Mouse (Mus musculus) liver, embryonic 14.5 days (tissue): ENCODE measurements at regions not wholly inside any gene's neighbourhood (a gene's known extent, or its start where the extent isn't known, plus 50 kb on each side); places are given as distances from the start of the nearest gene placed in this dataset.

Source experiments
- ATAC-seq: fragments of 200-750 bp; cut with Nextera tagmentation; 2 replicates; pipeline ENCODE4 v1.8.0; 2017; ENCODE audit warnings: moderate number of reproducible peaks, mild to moderate bottlenecking, moderate library complexity; ENCODE audit not compliant: insufficient read depth
- DNase-seq, 3 experiments: peaks; one replicate each; pipeline ENCODE4 v3.0.0-alpha.2; 2012 to 2013; ENCODE audit warnings: low read depth in 3 of 3, low spot score in 3 of 3
- H3K27ac ChIP-seq: fragments of 300-500 bp; sonication (generic); 2 replicates; pipeline ENCODE4 v1.5.1; 2014; ENCODE audit warnings: moderate library complexity, mild to moderate bottlenecking, control low read depth, inconsistent platforms
- H3K27me3 ChIP-seq: fragments of 300-500 bp; sonication (generic); 2 replicates; pipeline ENCODE4 v1.6.1; 2014; ENCODE audit warnings: mild to moderate bottlenecking, low read length, moderate library complexity; ENCODE audit not compliant: control insufficient read depth, insufficient read depth
- H3K36me3 ChIP-seq: fragments of 300-500 bp; sonication (generic); replicated peaks from 2 replicates; pipeline ENCODE4 v1.6.1; 2014; ENCODE audit warnings: low read depth; ENCODE audit not compliant: control insufficient read depth, insufficient read depth
- H3K4me1 ChIP-seq, 2 experiments: fragments of 200-500 bp in 1 of 2; fragments of 300-500 bp in 1 of 2; sonication (generic) in 1 of 2; replicated peaks; 2 replicates each; pipeline ENCODE4 v1.6.1; 2012 to 2014; ENCODE audit warnings: antibody characterized with exemption in 1 of 2, inconsistent platforms in 1 of 2, low read length in 1 of 2; ENCODE audit not compliant: control insufficient read depth in 2 of 2, insufficient read depth in 2 of 2
- H3K4me2 ChIP-seq: fragments of 300-500 bp; sonication (generic); 2 replicates; pipeline ENCODE4 v1.6.1; 2014; ENCODE audit warnings: low read depth, mild to moderate bottlenecking, control low read depth, moderate library complexity
- H3K4me3 ChIP-seq, 2 experiments: fragments of 200-500 bp in 1 of 2; fragments of 300-500 bp in 1 of 2; sonication (generic) in 1 of 2; 2 replicates each; pipeline ENCODE4 v1.5.1; 2012 to 2014; ENCODE audit warnings: low read depth in 2 of 2, low read length in 2 of 2, mild to moderate bottlenecking in 2 of 2, control low read depth in 1 of 2, inconsistent platforms in 1 of 2, moderate library complexity in 1 of 2; ENCODE audit not compliant: insufficient read depth in 1 of 2
- H3K9ac ChIP-seq: fragments of 300-500 bp; sonication (generic); replicated peaks from 2 replicates; pipeline ENCODE4 v1.6.1; 2014; ENCODE audit warnings: mild to moderate bottlenecking, control low read depth, moderate library complexity
- H3K9me3 ChIP-seq: fragments of 300-500 bp; sonication (generic); 2 replicates; pipeline ENCODE4 v1.6.1; 2016; ENCODE audit warnings: low read length, mixed read lengths; ENCODE audit not compliant: control insufficient read depth
- CTCF ChIP-seq: IDR thresholded peaks from 2 replicates; pipeline ENCODE4 v1.5.1; 2016; ENCODE audit warnings: antibody characterized with exemption, low read depth, control low read depth
- EP300 ChIP-seq: IDR thresholded peaks from 2 replicates; pipeline ENCODE4 v1.6.1; 2016; ENCODE audit warnings: antibody characterized with exemption, low read depth
- WGBS: fragments of 180-500 bp; shearing (Covaris S2); extraction: QIAGEN DNeasy Blood & Tissue Kit; methylation state at CpG from one replicate; pipeline ENCODE4 v1.1.7; 2014; ENCODE audit not compliant: insufficient replicate concordance; 5-methylcytosine and 5-hydroxymethylcytosine counted together

DNA sequence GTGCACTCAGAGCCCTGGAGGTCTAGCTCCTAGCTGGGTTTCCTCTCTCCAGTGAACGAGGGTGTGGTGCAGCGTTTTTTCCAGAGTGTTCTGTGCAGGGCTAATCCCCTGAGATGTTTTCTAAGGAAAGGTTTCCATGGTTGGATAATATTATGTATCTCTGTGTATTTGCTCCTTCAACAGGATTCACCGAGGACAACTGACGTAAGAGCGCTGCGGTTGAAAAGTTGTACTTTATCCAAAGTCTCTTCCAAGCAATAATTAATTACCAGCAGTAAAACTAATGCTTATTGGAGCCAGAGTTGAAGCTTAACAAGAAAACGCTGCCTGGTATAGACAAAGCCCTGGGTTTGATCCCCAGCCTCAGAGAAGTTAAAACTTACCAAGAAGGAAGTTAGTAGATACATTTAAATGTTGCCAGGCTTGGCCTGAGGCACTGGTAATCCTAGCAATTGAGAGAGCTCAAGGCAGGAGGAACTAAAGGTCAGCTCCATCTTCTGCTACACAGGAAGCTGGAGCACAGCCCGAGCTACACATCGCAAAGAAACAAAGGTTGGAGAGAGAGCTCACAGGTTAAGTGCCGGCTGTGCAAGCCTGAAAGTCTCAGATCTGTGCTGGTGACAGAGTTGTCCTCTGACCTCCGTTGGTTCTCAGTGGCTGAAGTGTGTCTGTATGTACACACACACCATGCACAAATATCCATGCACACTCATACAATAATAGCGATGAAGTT is 51.2 kb upstream of the Rap1b start:
- Histone ChIP-seq H3K36me3 (no peaks in the 10 kb centered on the region), H3K4me2 (no peak overlapping the region), H3K27ac (no peak overlapping the region), H3K9me3 (no peaks in the 10 kb centered on the region), H3K9ac (no peak overlapping the region), H3K4me3 (no peak overlapping the region), H3K27me3 (no peaks in the 10 kb centered on the region), H3K4me1 (peaks cover 0 to 5% of the 10 kb centered on the region in 2 experiments; a peak in 1 of 4 replicates)
- ATAC-seq: no peak
- TF ChIP-seq EP300: no peak
- no peak for DNase-seq
- 50% methylated on average over 12 of the region's 12 CpGs for WGBS

DNA sequence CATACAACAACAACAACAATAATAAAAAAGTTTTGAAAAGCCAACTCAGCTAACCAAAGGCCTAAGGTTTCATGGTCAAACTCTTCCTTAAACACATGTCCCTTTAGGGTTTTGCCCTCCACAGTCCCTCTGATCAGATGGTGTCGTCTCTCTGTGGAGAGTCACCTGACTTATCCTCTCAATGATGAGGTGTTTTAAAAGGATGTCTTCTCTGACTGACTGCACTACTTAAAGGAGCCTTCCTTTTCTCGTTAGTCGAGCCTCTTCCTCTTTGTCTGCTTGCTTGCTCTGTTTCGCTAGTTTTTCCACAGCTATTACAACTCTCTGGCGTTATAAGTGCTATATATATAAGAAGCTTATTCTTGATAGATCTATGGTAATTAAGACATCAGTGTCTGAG is 51.9 kb upstream of the Rap1b start:
- H3K27me3 ChIP-seq: no peaks in the 10 kb centered on the region
- 51% methylated on average over 5 of the region's 5 CpGs for WGBS
- TF ChIP-seq EP300 (no peak), CTCF (no peak)
- H3K27ac ChIP-seq: no peak overlapping the region
- no peaks in the 10 kb centered on the region for H3K36me3 ChIP-seq
- no peak overlapping the region for H3K4me3 ChIP-seq
- DNase-seq (no peak), ATAC-seq (no peak)
- no peaks in the 10 kb centered on the region for H3K9me3 ChIP-seq
- peaks cover 0 to 5% of the 10 kb centered on the region in 2 experiments; a peak in 1 of 4 replicates for H3K4me1 ChIP-seq
- H3K4me2 ChIP-seq: no peak overlapping the region
- H3K9ac ChIP-seq: no peak overlapping the region

DNA sequence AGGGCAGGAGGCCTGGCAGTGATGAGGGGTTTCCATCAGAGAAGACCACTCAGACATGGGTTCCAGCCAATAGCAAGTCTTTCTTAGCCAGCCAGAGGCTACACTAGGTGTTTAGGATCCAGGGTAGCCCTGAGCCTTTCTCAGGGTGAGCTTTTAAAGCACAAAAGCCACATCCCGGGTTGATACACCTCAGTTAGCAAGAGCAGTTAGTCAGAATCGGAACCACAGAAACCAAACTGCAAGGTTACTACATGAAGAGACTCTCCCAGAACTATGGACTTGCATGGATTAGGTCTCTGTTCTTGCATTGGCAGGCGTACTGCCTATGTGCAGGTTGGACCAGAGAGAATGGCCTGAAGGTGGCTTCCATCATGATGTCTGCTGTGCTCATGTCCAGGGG is 52.6 kb upstream of the Rap1b start:
- Histone ChIP-seq H3K4me1 (peaks cover 0 to 5% of the 10 kb centered on the region in 2 experiments; a peak in 1 of 4 replicates), H3K4me2 (no peak overlapping the region), H3K9me3 (no peaks in the 10 kb centered on the region), H3K9ac (no peak overlapping the region), H3K4me3 (no peak overlapping the region), H3K27me3 (no peaks in the 10 kb centered on the region), H3K36me3 (no peaks in the 10 kb centered on the region), H3K27ac (no peak overlapping the region)
- ATAC-seq (no peak), DNase-seq (no peak)
- no peak for TF ChIP-seq EP300
- no peak for TF ChIP-seq CTCF
- WGBS: 63% methylated on average over 3 of the region's 3 CpGs

DNA sequence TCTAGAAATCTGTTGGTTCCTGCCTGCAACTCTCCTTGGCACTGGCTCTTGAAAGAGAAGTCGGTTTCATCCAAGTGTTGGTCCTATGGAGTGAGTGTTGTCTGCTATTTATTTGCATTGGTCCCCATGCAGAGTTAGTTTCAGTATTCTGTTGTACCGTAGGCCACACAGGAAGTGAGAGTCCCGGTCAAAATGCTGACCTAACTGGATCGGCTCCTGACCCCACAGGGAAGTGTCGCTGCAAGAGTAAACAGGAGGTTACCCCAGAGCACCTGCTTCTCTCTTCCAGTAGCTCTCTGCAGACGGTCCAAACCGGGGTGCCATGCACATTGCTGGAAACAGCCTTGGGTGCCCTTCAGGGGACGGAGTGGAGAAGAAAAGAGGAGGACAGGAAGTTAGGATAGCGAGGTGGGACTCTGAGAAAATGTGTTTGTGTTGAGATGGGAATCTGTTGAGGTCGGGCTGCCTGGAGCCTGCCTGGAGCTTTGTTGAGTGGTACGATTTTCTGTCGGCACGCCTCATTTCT is 53.6 kb upstream of the Rap1b start:
- peaks cover 0 to 5% of the 10 kb centered on the region in 2 experiments; a peak in 1 of 4 replicates for H3K4me1 ChIP-seq
- H3K9me3 ChIP-seq: no peaks in the 10 kb centered on the region
- TF ChIP-seq EP300 (no peak), CTCF (no peak)
- H3K27ac ChIP-seq: no peak overlapping the region
- peak; percentile 53; the same call in 1 of the 2 replicates for ATAC-seq
- peak overlapping the region; percentile 4; the same call in 1 of the 2 replicates for H3K4me2 ChIP-seq
- H3K36me3 ChIP-seq: no peaks in the 10 kb centered on the region
- no peak overlapping the region for H3K4me3 ChIP-seq
- H3K27me3 ChIP-seq: no peaks in the 10 kb centered on the region
- WGBS: 19% methylated on average over 13 of the region's 13 CpGs
- H3K9ac ChIP-seq: no peak overlapping the region
- peak in 1 of 3 experiments; percentile 7 for DNase-seq

DNA sequence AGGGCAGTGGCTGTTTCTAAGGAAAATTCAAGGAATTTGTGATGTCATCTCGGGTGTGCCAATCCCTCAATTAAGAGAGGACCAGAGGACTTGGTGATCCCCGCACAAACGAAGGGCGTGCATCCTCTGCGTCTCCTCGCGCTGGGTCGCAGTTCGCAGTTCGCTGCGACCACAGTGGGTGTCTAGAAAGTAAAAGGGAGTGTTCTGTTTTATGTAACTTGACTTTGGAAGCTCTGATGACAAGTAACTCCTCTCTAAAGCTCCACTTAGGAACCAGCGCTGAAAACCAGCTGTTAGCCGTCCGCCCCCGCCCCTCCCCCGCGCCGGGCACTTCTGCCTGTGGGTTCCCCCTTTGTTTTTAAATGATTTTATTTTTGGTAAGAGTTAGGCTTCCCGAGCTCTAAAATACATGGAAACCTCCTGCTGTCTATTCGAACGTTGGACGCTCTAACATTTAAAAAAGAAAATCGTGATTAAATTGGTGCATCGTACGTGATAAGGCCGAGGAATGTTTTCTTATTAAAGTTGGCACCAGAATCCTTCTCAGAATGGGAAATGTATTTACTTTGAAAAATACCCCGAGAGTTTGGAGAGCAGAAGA is 59.9 kb upstream of the Rap1b start:
- 21% methylated on average over 27 of the region's 27 CpGs for WGBS
- peaks cover 0 to 8% of the 10 kb centered on the region in 2 experiments; a peak in 2 of 4 replicates for H3K4me1 ChIP-seq
- no peak for TF ChIP-seq CTCF
- no peak for TF ChIP-seq EP300
- no peak overlapping the region; a peak in 1 of 4 replicates for H3K4me3 ChIP-seq
- H3K4me2 ChIP-seq: peak overlapping the region; percentile 50
- H3K36me3 ChIP-seq: no peaks in the 10 kb centered on the region
- H3K27ac ChIP-seq: no peak overlapping the region
- H3K27me3 ChIP-seq: no peaks in the 10 kb centered on the region
- no peaks in the 10 kb centered on the region for H3K9me3 ChIP-seq
- no peak for ATAC-seq
- H3K9ac ChIP-seq: no peak overlapping the region
- no peak for DNase-seq
